Mouse (Mus musculus): Measurements from ENCODE around the gene Celf5. TPM values are rescaled to one million over a fixed set of nuclear protein-coding genes. Genes with fewer than 3 reads are reported as not detected.
"Not testable (repeated sequence)": the region's sequence is repeated elsewhere in the genome, so short reads cannot be mapped to it uniquely, and the experiment has no call there.

Gene Celf5
- polyA plus RNA-seq, 1 experiment = 1.0 TPM

DNA sequence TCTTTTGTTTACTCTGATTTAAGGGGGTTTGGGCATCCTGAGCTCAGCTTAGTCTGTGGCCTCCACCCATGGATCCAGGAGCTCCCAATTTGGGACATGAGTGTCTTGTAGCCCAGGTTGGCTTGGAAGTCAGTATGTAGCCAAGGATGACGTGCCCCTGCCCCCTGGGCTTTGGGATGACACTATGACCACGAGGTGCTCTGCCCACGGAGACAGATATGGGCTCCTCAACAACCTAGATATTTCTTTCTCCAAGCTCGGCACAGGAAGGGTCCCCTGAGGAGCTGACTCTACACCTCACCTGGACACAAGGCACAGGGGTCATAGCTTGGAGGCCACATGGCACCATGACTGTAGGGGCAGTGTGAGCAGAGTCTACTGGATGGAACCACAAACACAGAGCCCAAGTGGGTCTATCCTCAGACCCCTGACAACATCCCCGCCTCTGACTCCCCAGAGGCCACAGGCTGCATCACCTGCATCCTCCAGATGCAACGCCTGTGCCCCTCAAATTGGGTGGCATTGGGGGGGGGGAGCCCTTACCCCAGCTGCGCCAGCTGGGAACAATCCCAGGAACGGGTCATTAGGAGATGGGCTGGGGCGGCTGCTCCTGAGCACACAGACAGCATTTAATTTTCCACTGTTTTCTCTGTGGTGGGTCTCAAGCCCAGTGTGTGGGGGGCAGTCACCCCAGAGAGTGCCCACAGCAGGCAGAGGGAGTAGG is 31.7 kb downstream of the Celf5 start:
- Histone ChIP-seq H3K27me3 (ENCODE audit: control insufficient read depth, insufficient read depth, insufficient read length) (no peaks in the 10 kb centered on the region), H3K79me2 (ENCODE audit: control insufficient read depth, insufficient read depth) (no peaks in the 10 kb centered on the region), H3K4me3 (ENCODE audit: insufficient read depth, poor library complexity, severe bottlenecking) (no peak overlapping the region), H3K36me3 (ENCODE audit: control insufficient read depth, insufficient read depth) (no peaks in the 10 kb centered on the region), H3K79me3 (ENCODE audit: low read depth) (no peaks in the 10 kb centered on the region), H3ac (ENCODE audit: control insufficient read depth, insufficient read length, low read depth) (no peak overlapping the region)
- no peak for TF ChIP-seq USF1 (IDR thresholded peaks at IDR 0.05; ENCODE audit: low read depth)
- no peak for TF ChIP-seq CTCF (IDR thresholded peaks at IDR 0.05; ENCODE audit: control insufficient read depth, insufficient read depth, insufficient read length)
- TF ChIP-seq CEBPB (IDR thresholded peaks at IDR 0.05; ENCODE audit: low read depth) = no peak
- TF ChIP-seq MYOD1 (IDR thresholded peaks at IDR 0.05; ENCODE audit: control insufficient read depth, insufficient read length, low read depth) = no peak
- no peak for TF ChIP-seq MYOG (IDR thresholded peaks at IDR 0.05; ENCODE audit: control insufficient read depth, extremely low read depth, insufficient read length)
- no peak for TF ChIP-seq FOSL1 (IDR thresholded peaks at IDR 0.05; ENCODE audit: insufficient read depth, low read length, poor library complexity, severe bottlenecking)
- TF ChIP-seq MAX (IDR thresholded peaks at IDR 0.05) = no peak

DNA sequence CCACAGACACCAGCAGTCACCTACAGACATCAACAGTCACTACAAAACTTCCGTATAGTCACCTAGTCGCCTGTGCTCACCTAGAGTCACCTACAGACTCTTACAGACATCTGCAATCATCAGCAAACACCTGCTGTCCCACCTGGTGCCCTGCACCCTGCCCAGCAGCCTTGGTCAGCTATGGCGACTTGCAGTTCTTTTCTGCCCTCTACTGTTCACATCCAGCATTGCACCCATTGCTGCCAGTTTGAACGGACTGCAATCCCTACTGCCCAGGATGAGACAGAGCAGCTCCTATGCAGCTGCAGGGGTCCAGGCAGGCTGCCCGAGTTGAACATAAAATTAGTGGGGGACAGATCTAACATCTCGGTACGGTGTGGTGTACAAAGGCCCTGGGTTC is 32.4 kb downstream of the Celf5 start:
- TF ChIP-seq MYOD1 (IDR thresholded peaks at IDR 0.05; ENCODE audit: control insufficient read depth, insufficient read length, low read depth) (no peak), CTCF (IDR thresholded peaks at IDR 0.05; ENCODE audit: control insufficient read depth, insufficient read depth, insufficient read length) (peak; percentile 94), MAX (IDR thresholded peaks at IDR 0.05) (peak; percentile 32), USF1 (IDR thresholded peaks at IDR 0.05; ENCODE audit: low read depth) (no peak)
- Histone ChIP-seq H3K27me3 (ENCODE audit: control insufficient read depth, insufficient read depth, insufficient read length) (no peaks in the 10 kb centered on the region), H3K79me2 (ENCODE audit: control insufficient read depth, insufficient read depth) (no peaks in the 10 kb centered on the region), H3K4me3 (ENCODE audit: insufficient read depth, poor library complexity, severe bottlenecking) (no peak overlapping the region), H3K36me3 (ENCODE audit: control insufficient read depth, insufficient read depth) (no peaks in the 10 kb centered on the region), H3ac (ENCODE audit: control insufficient read depth, insufficient read length, low read depth) (no peak overlapping the region), H3K79me3 (ENCODE audit: low read depth) (no peaks in the 10 kb centered on the region)

DNA sequence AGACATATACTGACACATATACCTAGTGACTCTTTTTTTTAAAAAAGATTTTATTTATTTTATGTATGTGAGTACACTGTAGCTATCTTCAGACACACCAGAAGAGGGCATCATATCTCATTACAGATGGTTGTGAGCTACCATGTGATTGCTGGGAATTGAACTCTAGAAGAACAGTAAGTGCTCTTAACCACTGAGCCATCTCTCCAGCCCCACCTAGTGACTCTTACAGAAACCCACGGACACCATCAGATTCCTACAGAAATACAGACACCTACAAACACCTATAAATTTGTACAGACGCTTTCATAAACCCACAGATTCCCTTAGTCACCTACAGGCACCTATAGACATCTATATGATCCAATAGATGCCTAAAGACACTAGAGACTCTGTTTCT is 37.0 kb downstream of the Celf5 start:
- not testable (repeated sequence) for H3ac ChIP-seq (ENCODE audit: control insufficient read depth, insufficient read length, low read depth); H3K79me2 ChIP-seq (ENCODE audit: control insufficient read depth, insufficient read depth); H3K27me3 ChIP-seq (ENCODE audit: control insufficient read depth, insufficient read depth, insufficient read length); H3K36me3 ChIP-seq (ENCODE audit: control insufficient read depth, insufficient read depth); H3K79me3 ChIP-seq (ENCODE audit: low read depth); H3K4me3 ChIP-seq (ENCODE audit: insufficient read depth, poor library complexity, severe bottlenecking)

DNA sequence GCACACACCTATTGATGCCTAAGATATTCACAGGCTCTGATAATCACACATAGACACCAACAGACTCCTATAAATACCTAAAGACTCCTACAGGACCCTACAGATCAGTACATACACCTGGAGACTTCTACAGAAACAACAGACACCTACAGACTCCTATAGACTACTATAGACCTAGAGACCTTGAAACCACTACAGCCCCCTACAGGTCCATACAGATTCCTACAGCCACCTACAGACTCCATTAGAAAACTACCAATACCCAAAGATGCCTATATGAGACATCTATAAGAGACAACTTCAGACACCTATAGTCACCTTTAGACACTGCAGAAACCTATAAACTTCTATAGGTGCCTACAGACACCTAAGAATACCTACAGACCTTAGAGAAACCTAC is 41.5 kb downstream of the Celf5 start:
- no peak overlapping the region for H3ac ChIP-seq (ENCODE audit: control insufficient read depth, insufficient read length, low read depth)

DNA sequence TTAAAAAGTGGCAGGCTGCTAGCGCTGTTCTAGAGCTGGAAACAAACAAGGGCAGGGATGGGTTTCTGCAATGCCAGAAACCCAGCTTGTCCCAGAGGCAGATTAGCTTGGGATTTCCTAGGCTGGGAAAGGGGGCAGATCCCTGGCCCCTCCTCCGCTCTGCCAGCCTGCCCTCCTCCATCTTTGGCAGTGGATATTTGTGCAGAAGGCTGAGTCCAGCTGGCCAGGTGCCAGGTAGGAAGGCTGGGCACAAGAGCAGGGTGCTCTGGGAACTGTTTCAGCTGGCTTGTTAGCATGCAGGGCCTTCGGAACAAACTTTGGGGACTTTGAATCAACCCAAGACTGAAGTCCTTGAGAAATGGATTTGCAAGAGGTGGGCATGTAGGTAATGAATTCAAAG is 47.1 kb downstream of the Celf5 start:
- Histone ChIP-seq H3K36me3 (ENCODE audit: control insufficient read depth, insufficient read depth) (no peaks in the 10 kb centered on the region), H3ac (ENCODE audit: control insufficient read depth, insufficient read length, low read depth) (no peak overlapping the region), H3K79me3 (ENCODE audit: low read depth) (no peaks in the 10 kb centered on the region), H3K27me3 (ENCODE audit: control insufficient read depth, insufficient read depth, insufficient read length) (no peaks in the 10 kb centered on the region), H3K79me2 (ENCODE audit: control insufficient read depth, insufficient read depth) (no peaks in the 10 kb centered on the region), H3K4me3 (ENCODE audit: insufficient read depth, poor library complexity, severe bottlenecking) (no peak overlapping the region)
- TF ChIP-seq USF1 (IDR thresholded peaks at IDR 0.05; ENCODE audit: low read depth) = no peak
- no peak for TF ChIP-seq MYOD1 (IDR thresholded peaks at IDR 0.05; ENCODE audit: control insufficient read depth, insufficient read length, low read depth)

More for the DNA sequence above, 41.5 kb downstream of the Celf5 start:
- H3K4me3 ChIP-seq (ENCODE audit: insufficient read depth, poor library complexity, severe bottlenecking) = no peak overlapping the region
- TF ChIP-seq USF1 (IDR thresholded peaks at IDR 0.05; ENCODE audit: low read depth) (no peak), CTCF (IDR thresholded peaks at IDR 0.05; ENCODE audit: control insufficient read depth, insufficient read depth, insufficient read length) (no peak), MYOG (IDR thresholded peaks at IDR 0.05; ENCODE audit: control insufficient read depth, extremely low read depth, insufficient read length) (no peak), CEBPB (IDR thresholded peaks at IDR 0.05; ENCODE audit: low read depth) (no peak), MAX (IDR thresholded peaks at IDR 0.05) (no peak), MYOD1 (IDR thresholded peaks at IDR 0.05; ENCODE audit: control insufficient read depth, insufficient read length, low read depth) (no peak), FOSL1 (IDR thresholded peaks at IDR 0.05; ENCODE audit: insufficient read depth, low read length, poor library complexity, severe bottlenecking) (no peak)
- H3K27me3 ChIP-seq (ENCODE audit: control insufficient read depth, insufficient read depth, insufficient read length) = no peaks in the 10 kb centered on the region
- no peaks in the 10 kb centered on the region for H3K79me2 ChIP-seq (ENCODE audit: control insufficient read depth, insufficient read depth)
- no peaks in the 10 kb centered on the region for H3K79me3 ChIP-seq (ENCODE audit: low read depth)
- no peaks in the 10 kb centered on the region for H3K36me3 ChIP-seq (ENCODE audit: control insufficient read depth, insufficient read depth)

DNA sequence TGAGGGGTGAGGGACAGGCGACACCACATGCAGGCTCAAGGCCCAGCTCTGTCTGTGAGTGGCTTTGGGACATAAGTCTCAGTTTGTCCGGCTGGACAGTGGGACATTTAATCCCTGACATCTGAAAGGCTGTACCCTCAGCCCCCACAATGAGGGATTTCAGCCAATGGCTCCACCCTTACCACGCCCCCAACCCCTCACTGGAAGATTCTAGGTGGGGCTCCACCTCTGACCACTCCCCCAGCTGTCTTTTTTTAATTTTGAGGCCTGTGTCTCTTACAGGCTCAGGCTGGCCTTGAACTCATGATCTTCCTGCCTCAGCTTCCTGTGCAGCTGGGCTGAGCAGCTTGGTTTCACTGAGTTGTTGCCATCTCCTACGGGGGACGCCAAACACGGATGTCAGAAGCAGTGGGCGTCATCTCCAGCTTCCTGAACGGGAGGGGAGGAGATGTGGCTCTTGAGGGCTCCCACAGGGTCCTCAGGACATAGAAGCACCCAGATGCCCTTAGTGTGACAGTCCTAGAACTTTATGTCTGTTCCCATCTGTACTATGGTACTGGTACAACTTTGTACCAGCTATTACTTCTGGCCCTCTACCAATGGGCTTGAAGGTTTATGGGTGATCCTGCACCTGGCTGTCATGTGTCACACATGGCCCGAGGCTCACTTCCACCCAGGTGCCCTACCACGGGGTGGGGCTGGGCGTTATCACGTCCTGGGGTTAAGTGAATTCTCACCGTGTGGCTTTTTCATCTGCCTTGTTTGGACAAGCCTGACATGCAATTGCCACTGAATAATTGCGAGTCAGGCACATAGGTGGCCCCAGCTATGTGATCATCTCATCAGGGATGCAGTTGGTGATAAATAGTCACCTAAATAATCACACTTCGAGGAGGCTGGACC is 47.9 kb downstream of the Celf5 start:
- Histone ChIP-seq H3K79me2 (ENCODE audit: control insufficient read depth, insufficient read depth) (no peaks in the 10 kb centered on the region), H3K4me3 (ENCODE audit: insufficient read depth, poor library complexity, severe bottlenecking) (no peak overlapping the region), H3K27me3 (ENCODE audit: control insufficient read depth, insufficient read depth, insufficient read length) (no peaks in the 10 kb centered on the region), H3K36me3 (ENCODE audit: control insufficient read depth, insufficient read depth) (no peaks in the 10 kb centered on the region), H3ac (ENCODE audit: control insufficient read depth, insufficient read length, low read depth) (no peak overlapping the region), H3K79me3 (ENCODE audit: low read depth) (no peaks in the 10 kb centered on the region)
- no peak for TF ChIP-seq CTCF (IDR thresholded peaks at IDR 0.05; ENCODE audit: control insufficient read depth, insufficient read depth, insufficient read length)
